Mouse (Mus musculus) Patski (cell line): Measurements from ENCODE around the gene Ciz1. TPM values are rescaled to one million over a fixed set of nuclear protein-coding genes. Genes with fewer than 3 reads are reported as not detected.
"Not testable (repeated sequence)": the region's sequence is repeated elsewhere in the genome, so short reads cannot be mapped to it uniquely, and the experiment has no call there.

ENCODE experiments used
- ATAC-seq: fragments of 100-300 bp; one replicate; pipeline ENCODE4 v1.8.0; 2021
- CTCF ChIA-PET: fragments of 350-600 bp; sonication (Branson Sonifier 250); formaldehyde crosslinking; loops from one replicate; lab custom pipeline; 2022; ENCODE audit warnings: inconsistent platforms; lab: Charles Lee
- POLR2A ChIA-PET: fragments of 350-600 bp; sonication (Branson Sonifier 250); formaldehyde crosslinking; loops from one replicate; lab custom pipeline; 2022; ENCODE audit warnings: antibody characterized with exemption, inconsistent platforms; lab: Charles Lee
- DNase-seq: peaks from one replicate; pipeline ENCODE4 v3.0.0-alpha.2; 2011; ENCODE audit warnings: low read depth, low spot score
- H3K27me3 ChIP-seq: fragments of 371-371 bp; one replicate; pipeline ENCODE4 v1.5.1; 2021
- CTCF ChIP-seq: fragments of 100-300 bp; IDR thresholded peaks from one replicate; pipeline ENCODE4 v1.5.1; 2021
- in situ Hi-C: fragments of 300-500 bp; cut with MboI; formaldehyde crosslinking; loops from 3 replicates; pipeline ENCODE4 v1.11.1; 2018; ENCODE audit warnings: low pct_unique_long_range_greater_than_20kb, mixed read lengths
- polyA plus RNA-seq: library from polyadenylated mRNA; unstranded; gene quantifications from one replicate; pipeline ENCODE4 v1.2.3, GENCODE M21; 2021

The Ciz1 gene
- polyA plus RNA-seq, 1 experiment from 2014 or later, result 69.7 TPM

DNA sequence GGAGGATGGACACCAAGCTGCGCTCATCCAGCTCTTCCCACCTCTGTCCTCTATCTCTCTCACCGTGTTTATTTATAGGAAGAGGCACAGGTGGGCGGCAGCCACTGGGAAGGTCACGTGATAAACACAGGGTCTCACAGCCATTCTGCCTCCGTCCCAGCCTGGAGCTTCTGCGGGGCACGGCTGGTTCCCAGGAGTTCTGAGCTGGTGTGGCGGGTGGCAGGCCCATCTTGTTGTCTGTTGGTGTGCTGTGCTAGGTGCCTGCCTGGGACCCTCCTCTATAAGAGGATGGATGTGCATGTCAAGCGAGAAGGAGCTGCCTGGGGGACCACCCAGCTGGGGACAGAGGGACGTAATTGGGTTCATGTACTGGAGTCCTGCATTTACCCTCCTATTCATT lies 6.3 kb downstream of the Ciz1 start:
- no peaks in the 10 kb centered on the region for H3K27me3 ChIP-seq
- no peak for TF ChIP-seq CTCF
- DNase-seq (no peak), ATAC-seq (no peak)
- POLR2A ChIA-PET, result no interaction called here
- in situ Hi-C loops, result no loop called here
- CTCF ChIA-PET, result no interaction called here

GRCm38 (mm10) chr2:32360741-32361140 lies 8.6 kb downstream of the Ciz1 start:
- ATAC-seq, result no peak
- POLR2A ChIA-PET, result no interaction called here
- CTCF ChIA-PET, result interaction anchor here (0.8 to 1.1 kb wide), 3 partner anchors 19 to 58 kb away, joined by 3 read pairs; no protein-coding TSS in a partner anchor

DNA sequence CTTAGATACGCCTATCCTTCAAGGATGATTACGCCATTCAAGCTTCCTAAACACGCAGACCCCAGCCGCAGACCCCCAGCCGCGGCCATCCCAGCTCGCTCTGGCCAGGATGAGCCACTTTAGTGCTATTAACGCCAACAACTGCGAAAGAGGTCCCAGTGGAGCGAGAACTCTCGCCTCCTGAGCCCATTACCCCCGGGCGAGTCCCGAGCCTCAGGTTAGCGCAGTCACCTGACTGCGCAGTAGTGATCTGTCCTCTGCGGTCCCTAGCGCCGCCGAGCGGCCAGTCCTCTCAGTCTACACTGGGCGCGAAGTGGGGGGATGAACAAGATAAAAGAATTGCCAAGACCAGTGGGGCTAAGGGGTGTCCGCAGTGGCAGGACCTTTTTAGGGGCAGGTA lies 9.3 kb downstream of the Ciz1 start:
- ChIA-PET CTCF (interaction anchor here (0.8 kb wide), 1 partner anchor 59 kb away, joined by 3 read pairs; no protein-coding TSS in a partner anchor), POLR2A (no interaction called here)
- no peak for TF ChIP-seq CTCF
- no peaks in the 10 kb centered on the region for H3K27me3 ChIP-seq
- in situ Hi-C loops, result no loop called here
- ATAC-seq, result no peak
- DNase-seq, result no peak

More at GRCm38 (mm10) chr2:32360741-32361140, 8.6 kb downstream of the Ciz1 start:
- TF ChIP-seq CTCF, result no peak
- in situ Hi-C loops, result no loop called here
- H3K27me3 ChIP-seq, result no peaks in the 10 kb centered on the region
- no peak for DNase-seq

- DNase-seq, in situ Hi-C loops, H3K27me3 ChIP-seq, ATAC-seq: not testable (repeated sequence)
- CTCF ChIA-PET, result interaction anchor here (1.0 to 1.5 kb wide), 4 partner anchors 12 to 59 kb away, joined by 3 to 5 read pairs (median 4); no protein-coding TSS in a partner anchor
- POLR2A ChIA-PET, result interaction anchor here (0.6 to 0.7 kb wide), 2 partner anchors 73 to 173 kb away, joined by 3 to 4 read pairs; no protein-coding TSS in a partner anchor
Observed at GRCm38 (mm10) chr2:32362274-32362673, 10.1 kb downstream of the Ciz1 start.

GRCm38 (mm10) chr2:32362817-32363340 lies 10.8 kb downstream of the Ciz1 start:
- ATAC-seq (peak; percentile 80), DNase-seq (no peak)
- no peaks in the 10 kb centered on the region for H3K27me3 ChIP-seq
- in situ Hi-C loops, result no loop called here
- no peak for TF ChIP-seq CTCF
- POLR2A ChIA-PET, result interaction anchor here (0.7 to 1.5 kb wide), 2 partner anchors 32 to 173 kb away, joined by 4 read pairs; no protein-coding TSS in a partner anchor
- CTCF ChIA-PET, result interaction anchor here (1.0 to 1.5 kb wide), 4 partner anchors 12 to 60 kb away, joined by 3 to 5 read pairs (median 4); no protein-coding TSS in a partner anchor

- H3K27me3 ChIP-seq, result no peaks in the 10 kb centered on the region
- ChIA-PET CTCF (interaction anchor here (1.1 to 1.5 kb wide), 3 partner anchors 13 to 59 kb away, joined by 3 to 5 read pairs (median 4); no protein-coding TSS in a partner anchor), POLR2A (interaction anchor here (1.5 kb wide), 1 partner anchor 32 kb away, joined by 4 read pairs; no protein-coding TSS in a partner anchor)
- DNase-seq, result no peak
- in situ Hi-C loops, result no loop called here
- peak; percentile 10 for ATAC-seq
- TF ChIP-seq CTCF, result no peak
Observed at GRCm38 (mm10) chr2:32363376-32364106, 11.4 kb downstream of the Ciz1 start.

- in situ Hi-C loops, result no loop called here
- no peak for TF ChIP-seq CTCF
- ChIA-PET CTCF (no interaction called here), POLR2A (interaction anchor here (1.5 kb wide), 1 partner anchor 31 kb away, joined by 4 read pairs; no protein-coding TSS in a partner anchor)
- no peaks in the 10 kb centered on the region for H3K27me3 ChIP-seq
- ATAC-seq (no peak), DNase-seq (no peak)
Observed at GRCm38 (mm10) chr2:32364121-32364520, 12.0 kb downstream of the Ciz1 start.

GRCm38 (mm10) chr2:32367315-32367714 lies 15.2 kb downstream of the Ciz1 start:
- ChIA-PET POLR2A (no interaction called here), CTCF (no interaction called here)
- no peak for TF ChIP-seq CTCF
- in situ Hi-C loops, result no loop called here
- ATAC-seq, result no peak
- H3K27me3 ChIP-seq, result no peaks in the 10 kb centered on the region
- DNase-seq, result no peak

- in situ Hi-C loops, result no loop called here
- ChIA-PET POLR2A (no interaction called here), CTCF (no interaction called here)
- ATAC-seq (no peak), DNase-seq (no peak)
- no peaks in the 10 kb centered on the region for H3K27me3 ChIP-seq
- TF ChIP-seq CTCF, result no peak
Observed at GRCm38 (mm10) chr2:32374191-32374590, 22.1 kb downstream of the Ciz1 start.

- TF ChIP-seq CTCF, result no peak
- ATAC-seq (no peak), DNase-seq (no peak)
- no peaks in the 10 kb centered on the region for H3K27me3 ChIP-seq
- in situ Hi-C loops, result no loop called here
- POLR2A ChIA-PET, result no interaction called here
- CTCF ChIA-PET, result no interaction called here
Observed at GRCm38 (mm10) chr2:32375317-32375940, 23.3 kb downstream of the Ciz1 start.
